Mouse (Mus musculus) olfactory bulb, adult 2 months (tissue): ENCODE measurements around the gene Slc39a11.

Experiments
- CTCF ChIP-seq: fragments of 200-500 bp; IDR thresholded peaks from 2 replicates; pipeline ENCODE4 v1.5.1; 2012; ENCODE audit warnings: low read depth, mild to moderate bottlenecking, low read length, moderate library complexity; ENCODE audit not compliant: insufficient read depth
- POLR2A ChIP-seq: fragments of 200-500 bp; IDR thresholded peaks from 2 replicates; pipeline ENCODE4 v1.6.1; 2012; ENCODE audit warnings: mild to moderate bottlenecking, low read depth, low read length, moderate library complexity; ENCODE audit not compliant: insufficient read depth

- TF ChIP-seq POLR2A: no peak
- TF ChIP-seq CTCF: no peak
These were observed 189.8 kb downstream of the Slc39a11 start for GRCm38 (mm10) chr11:113460118-113460517.
